Mouse (Mus musculus): ENCODE measurements around the gene Tars2. TPM values are rescaled to one million over a fixed set of nuclear protein-coding genes. Genes with fewer than 3 reads are reported as not detected.

Tars2 gene
- polyA plus RNA-seq, 1 experiment from 2014 or later = 50.4 TPM

DNA sequence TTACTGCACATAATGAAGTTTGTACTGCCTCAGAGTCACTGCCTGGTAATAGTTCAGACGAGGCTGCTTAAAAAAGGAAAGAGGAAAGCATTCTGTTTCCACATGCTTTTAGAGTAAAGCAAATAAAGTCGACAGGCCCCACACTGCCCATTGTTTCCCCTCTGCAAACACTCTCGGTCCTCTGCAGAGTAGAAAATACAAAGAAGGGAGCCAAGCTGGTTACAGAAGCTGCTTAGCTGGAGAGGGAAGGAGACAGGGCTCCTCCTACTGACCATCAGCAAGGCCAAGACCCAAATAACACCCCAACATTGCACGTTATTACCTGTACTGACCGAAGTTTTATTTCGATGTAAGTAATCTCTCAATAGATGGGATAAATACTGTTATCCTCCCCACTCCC lies 3.0 kb upstream of the Tars2 start:
- peaks cover 38% of the 10 kb centered on the region for H3K36me3 ChIP-seq
- no peak overlapping the region for H3K9ac ChIP-seq
- no peak for ATAC-seq (ENCODE audit: low read depth)
- no peak for DNase-seq
- no peak overlapping the region for H3K27ac ChIP-seq
- no peaks in the 10 kb centered on the region for H3K4me1 ChIP-seq (replicated peaks)
- H3K9me3 ChIP-seq (replicated peaks) = no peaks in the 10 kb centered on the region
- H3K4me3 ChIP-seq (replicated peaks) = no peak overlapping the region
- no peaks in the 10 kb centered on the region for H3K27me3 ChIP-seq
- 69% methylated on average over 6 of the region's 6 CpGs for WGBS (ENCODE audit: insufficient replicate concordance)
- H3K4me2 ChIP-seq = no peak overlapping the region

GRCm38 (mm10) chr3:95761771-95762170 lies 1.8 kb upstream of the Tars2 start:
- Histone ChIP-seq H3K4me2 (no peak overlapping the region), H3K27me3 (no peaks in the 10 kb centered on the region), H3K36me3 (peaks cover 31% of the 10 kb centered on the region), H3K4me3 (replicated peaks) (no peak overlapping the region), H3K9me3 (replicated peaks) (no peaks in the 10 kb centered on the region), H3K9ac (no peak overlapping the region), H3K4me1 (replicated peaks) (no peaks in the 10 kb centered on the region), H3K27ac (no peak overlapping the region)
- ATAC-seq (ENCODE audit: low read depth) (no peak), DNase-seq (no peak)
- WGBS (ENCODE audit: insufficient replicate concordance) = 68% methylated on average over 4 of the region's 4 CpGs

GRCm38 (mm10) chr3:95760656-95761055 lies 650 bp upstream of the Tars2 start:
- no peak for ATAC-seq (ENCODE audit: low read depth)

GRCm38 (mm10) chr3:95758467-95759218 lies 1.4 kb downstream of the Tars2 start:
- no peaks in the 10 kb centered on the region for H3K9me3 ChIP-seq (replicated peaks)
- ATAC-seq (ENCODE audit: low read depth) = no peak
- H3K27me3 ChIP-seq = no peaks in the 10 kb centered on the region
- H3K9ac ChIP-seq = no peak overlapping the region
- peaks cover 13% of the 10 kb centered on the region for H3K4me1 ChIP-seq (replicated peaks)
- 42% methylated on average over 9 of the region's 9 CpGs for WGBS (ENCODE audit: insufficient replicate concordance)
- H3K36me3 ChIP-seq = peaks cover under 1% of the 10 kb centered on the region; the same call in 1 of the 2 replicates
- H3K4me3 ChIP-seq (replicated peaks) = no peak overlapping the region
- H3K4me2 ChIP-seq = no peak overlapping the region
- H3K27ac ChIP-seq = no peak overlapping the region
- DNase-seq = no peak

More at GRCm38 (mm10) chr3:95760656-95761055, 650 bp upstream of the Tars2 start:
- DNase-seq = no peak
- Histone ChIP-seq H3K27ac (no peak overlapping the region), H3K4me2 (no peak overlapping the region), H3K4me3 (replicated peaks) (no peak overlapping the region), H3K27me3 (no peaks in the 10 kb centered on the region), H3K9me3 (replicated peaks) (no peaks in the 10 kb centered on the region), H3K9ac (no peak overlapping the region), H3K4me1 (replicated peaks) (peaks cover 2% of the 10 kb centered on the region; the same call in 1 of the 2 replicates), H3K36me3 (peaks cover 20% of the 10 kb centered on the region)

- Histone ChIP-seq H3K4me1 (replicated peaks) (peaks cover 19% of the 10 kb centered on the region), H3K9ac (no peak overlapping the region), H3K27me3 (no peaks in the 10 kb centered on the region), H3K4me3 (replicated peaks) (no peak overlapping the region), H3K27ac (no peak overlapping the region), H3K9me3 (replicated peaks) (no peaks in the 10 kb centered on the region), H3K36me3 (peaks cover 9% of the 10 kb centered on the region), H3K4me2 (no peak overlapping the region)
- DNase-seq (no peak), ATAC-seq (ENCODE audit: low read depth) (no peak)
- WGBS (ENCODE audit: insufficient replicate concordance) = 75% methylated on average over 2 of the region's 2 CpGs
These were observed 3.2 kb downstream of the Tars2 start for GRCm38 (mm10) chr3:95756808-95757207.

GRCm38 (mm10) chr3:95754345-95755206 lies 5.4 kb downstream of the Tars2 start:
- Histone ChIP-seq H3K36me3 (peaks cover 31% of the 10 kb centered on the region), H3K27ac (peak overlapping the region; percentile 63)
- WGBS (ENCODE audit: insufficient replicate concordance) = under 1% methylated on average over 30 of the region's 30 CpGs

GRCm38 (mm10) chr3:95752935-95753334 lies 7.1 kb downstream of the Tars2 start:
- Histone ChIP-seq H3K9ac (no peak overlapping the region), H3K4me1 (replicated peaks) (peaks cover 19% of the 10 kb centered on the region), H3K27me3 (no peaks in the 10 kb centered on the region), H3K4me3 (replicated peaks) (no peak overlapping the region), H3K4me2 (peak overlapping the region; percentile 81; the same call in 1 of the 2 replicates), H3K27ac (no peak overlapping the region), H3K9me3 (replicated peaks) (no peaks in the 10 kb centered on the region), H3K36me3 (peaks cover 47% of the 10 kb centered on the region)
- WGBS (ENCODE audit: insufficient replicate concordance) = 82% methylated on average over 3 of the region's 3 CpGs
- no peak for ATAC-seq (ENCODE audit: low read depth)
- DNase-seq = no peak

More at GRCm38 (mm10) chr3:95754345-95755206, 5.4 kb downstream of the Tars2 start:
- no peaks in the 10 kb centered on the region for H3K9me3 ChIP-seq (replicated peaks)
- H3K27me3 ChIP-seq = no peaks in the 10 kb centered on the region
- DNase-seq (peak; percentile 91), ATAC-seq (ENCODE audit: low read depth) (peak; percentile 99)
- peak overlapping the region; percentile 81 for H3K9ac ChIP-seq
- peaks cover 19% of the 10 kb centered on the region for H3K4me1 ChIP-seq (replicated peaks)
- peak overlapping the region; percentile 77 for H3K4me3 ChIP-seq (replicated peaks)
- H3K4me2 ChIP-seq = peak overlapping the region; percentile 81

DNA sequence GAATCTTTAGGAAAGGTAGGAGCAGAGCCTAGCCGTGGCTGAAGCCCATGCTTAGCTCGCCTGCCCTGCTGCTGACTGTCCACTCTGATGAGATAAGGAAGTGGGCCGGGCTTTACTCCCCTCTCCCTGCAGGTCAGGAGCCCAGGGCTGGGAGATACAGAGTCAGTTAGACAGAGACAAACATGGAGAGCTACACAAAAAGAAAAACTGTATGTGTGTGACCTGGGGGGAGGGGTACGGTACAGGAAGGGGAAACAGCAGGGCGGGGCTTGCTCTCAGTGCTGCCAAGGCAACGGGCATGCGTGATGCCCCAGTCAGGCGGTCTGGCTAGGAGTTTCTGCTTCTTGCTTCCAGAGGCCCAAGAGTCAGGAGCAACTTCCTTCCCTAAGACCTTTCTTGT lies 19.6 kb downstream of the Tars2 start:
- peaks cover 79% of the 10 kb centered on the region for H3K36me3 ChIP-seq
- peak overlapping the region; percentile 73 for H3K27ac ChIP-seq
- H3K4me3 ChIP-seq (replicated peaks) = no peak overlapping the region
- no peaks in the 10 kb centered on the region for H3K27me3 ChIP-seq
- H3K9me3 ChIP-seq (replicated peaks) = no peaks in the 10 kb centered on the region
- WGBS (ENCODE audit: insufficient replicate concordance) = 22% methylated on average over 8 of the region's 8 CpGs
- H3K4me2 ChIP-seq = peak overlapping the region; percentile 27
- ATAC-seq (ENCODE audit: low read depth) = peak; percentile 40; the same call in 1 of the 2 replicates
- no peak overlapping the region for H3K9ac ChIP-seq
- peak; percentile 38 for DNase-seq
- H3K4me1 ChIP-seq (replicated peaks) = peaks cover 38% of the 10 kb centered on the region

- H3K36me3 ChIP-seq = peaks cover 79% of the 10 kb centered on the region
- no peak within 1 kb of the TSS; the same call in 1 of the 2 replicates for H3K9ac ChIP-seq
- ATAC-seq (ENCODE audit: low read depth) (0 out of 2 replicates have a peak, but pooled peaks have one; percentile 19), DNase-seq (no peak)
- 44% methylated on average over 7 of the region's 7 CpGs for WGBS (ENCODE audit: insufficient replicate concordance)
- peak within 1 kb of the TSS; percentile 27 for H3K4me2 ChIP-seq
- H3K4me1 ChIP-seq (replicated peaks) = peaks cover 46% of the 10 kb centered on the region
- peak within 1 kb of the TSS; percentile 73 for H3K27ac ChIP-seq
- no peaks in the 10 kb centered on the region for H3K27me3 ChIP-seq
- no peaks in the 10 kb centered on the region for H3K9me3 ChIP-seq (replicated peaks)
- no peak within 1 kb of the TSS for H3K4me3 ChIP-seq (replicated peaks)
These were observed 20.5 kb downstream of the Tars2 start, which contains the start of gene Ecm1 for GRCm38 (mm10) chr3:95739353-95740104. TSS of gene Ecm1 (minus strand) at chr3:95739569.

- H3K9ac ChIP-seq = no peak overlapping the region; the same call in 1 of the 2 replicates
- no peaks in the 10 kb centered on the region for H3K9me3 ChIP-seq (replicated peaks)
- peaks cover 54% of the 10 kb centered on the region for H3K4me1 ChIP-seq (replicated peaks)
- H3K4me2 ChIP-seq = no peak overlapping the region
- peaks cover 37% of the 10 kb centered on the region for H3K36me3 ChIP-seq
- H3K27me3 ChIP-seq = no peaks in the 10 kb centered on the region
- no peak overlapping the region for H3K4me3 ChIP-seq (replicated peaks)
- DNase-seq = no peak
- peak overlapping the region; percentile 57; the same call in 1 of the 2 replicates for H3K27ac ChIP-seq
- 78% methylated on average over 12 of the region's 12 CpGs for WGBS (ENCODE audit: insufficient replicate concordance)
- ATAC-seq (ENCODE audit: low read depth) = no peak
These were observed 24.8 kb downstream of the Tars2 start for GRCm38 (mm10) chr3:95735071-95735670.
